Mouse (Mus musculus): ENCODE measurements at regions not wholly inside any gene's neighbourhood (a gene's known extent, or its start where the extent isn't known, plus 50 kb on each side); places are given as distances from the start of the nearest gene placed in this dataset.

DNA sequence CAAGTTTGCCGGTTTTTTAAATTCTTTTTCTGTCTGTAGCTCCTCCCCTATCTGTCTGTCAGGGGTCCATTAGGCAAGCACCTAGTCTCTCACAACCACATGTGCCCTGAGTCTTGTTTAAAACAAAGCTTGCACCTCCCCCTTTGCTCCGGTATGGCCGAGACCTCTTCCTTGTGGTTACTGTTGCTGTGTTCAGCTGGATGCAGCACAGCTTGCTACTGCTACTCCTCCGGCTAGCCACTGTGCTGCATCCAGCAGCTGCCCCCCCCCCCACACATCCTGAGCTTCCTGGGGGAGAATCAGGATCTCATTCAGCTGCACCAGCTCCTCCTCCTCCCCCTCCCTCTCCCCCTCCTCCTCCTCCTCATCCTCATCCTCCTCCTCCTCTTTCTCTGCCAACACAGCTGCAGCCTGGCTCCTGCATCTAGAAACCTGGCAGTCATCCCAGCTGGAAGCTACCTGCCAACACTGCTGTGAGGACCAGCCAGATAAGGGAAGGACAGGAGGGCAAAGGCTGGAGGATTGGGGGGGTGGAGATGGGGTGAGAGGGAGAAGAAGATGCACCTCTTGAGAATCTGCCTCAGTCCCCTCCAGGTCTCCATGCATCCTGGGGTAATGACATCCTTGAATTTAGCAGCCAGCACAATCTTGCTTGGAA is 114.8 kb upstream of the Tmem260 start:
- no peaks in the 10 kb centered on the region for H3K4me1 ChIP-seq (ENCODE audit: control insufficient read depth, insufficient read depth, low read length)
- H3K27ac ChIP-seq (ENCODE audit: control insufficient read depth, insufficient read depth, low read depth, low read length) = no peak overlapping the region
- H3K4me3 ChIP-seq (ENCODE audit: control insufficient read depth, low read depth, low read length) = no peak overlapping the region
- no peaks in the 10 kb centered on the region for H3K27me3 ChIP-seq (ENCODE audit: control insufficient read depth, insufficient read depth, low read length)
- no peaks in the 10 kb centered on the region for H3K36me3 ChIP-seq (ENCODE audit: control insufficient read depth, insufficient read depth, low read length)
- TF ChIP-seq POLR2A (IDR thresholded peaks at IDR 0.05; ENCODE audit: control insufficient read depth, low read depth, low read length) (no peak), CTCF (IDR thresholded peaks at IDR 0.05; ENCODE audit: control insufficient read depth, insufficient read depth, insufficient replicate concordance, low read depth, low read length) (no peak)

DNA sequence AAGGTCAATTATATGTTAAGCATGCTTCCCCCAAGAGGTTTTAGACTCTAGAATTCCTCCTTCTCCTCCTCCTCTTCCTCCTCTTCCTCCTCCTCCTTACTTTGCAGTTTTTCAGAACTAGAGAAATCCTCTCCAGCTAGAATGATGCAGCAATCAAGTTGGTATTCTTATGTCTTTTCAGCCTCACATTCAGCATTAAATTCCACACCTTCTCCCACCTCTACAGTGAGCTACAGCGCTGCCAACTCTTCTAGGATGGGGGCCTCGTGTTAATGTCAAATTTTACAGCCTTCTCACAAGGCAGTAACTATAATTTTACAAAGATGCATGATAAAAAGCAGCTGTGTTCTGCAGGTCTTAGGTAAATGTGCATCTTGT is 114.3 kb upstream of the Tmem260 start:
- H3K4me1 ChIP-seq (ENCODE audit: control insufficient read depth, insufficient read depth, low read length) = no peaks in the 10 kb centered on the region
- TF ChIP-seq CTCF (IDR thresholded peaks at IDR 0.05; ENCODE audit: control insufficient read depth, insufficient read depth, insufficient replicate concordance, low read depth, low read length) (no peak), POLR2A (IDR thresholded peaks at IDR 0.05; ENCODE audit: control insufficient read depth, low read depth, low read length) (no peak)
- no peaks in the 10 kb centered on the region for H3K36me3 ChIP-seq (ENCODE audit: control insufficient read depth, insufficient read depth, low read length)
- no peaks in the 10 kb centered on the region for H3K27me3 ChIP-seq (ENCODE audit: control insufficient read depth, insufficient read depth, low read length)
- H3K27ac ChIP-seq (ENCODE audit: control insufficient read depth, insufficient read depth, low read depth, low read length) = no peak overlapping the region
- no peak overlapping the region for H3K4me3 ChIP-seq (ENCODE audit: control insufficient read depth, low read depth, low read length)

DNA sequence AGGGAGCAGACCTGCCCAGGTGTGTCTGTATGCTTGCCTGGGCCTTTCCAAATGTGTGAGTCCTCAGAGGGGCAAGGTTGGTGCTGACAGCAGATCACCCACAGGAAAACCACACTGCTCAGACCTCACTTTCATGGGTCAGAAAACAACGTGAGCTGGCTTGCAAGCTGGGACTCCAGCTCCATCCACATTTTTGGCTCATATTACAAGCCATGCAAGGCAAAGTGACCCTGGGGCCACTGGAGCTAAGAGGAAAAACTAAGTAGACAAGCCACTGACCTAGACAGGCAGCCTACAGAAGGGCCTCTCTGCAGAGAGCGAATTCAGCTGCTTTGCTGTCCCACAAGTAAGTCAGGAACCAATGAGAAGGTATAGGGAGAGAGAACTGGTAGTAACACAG is 113.7 kb upstream of the Tmem260 start:
- no peaks in the 10 kb centered on the region for H3K36me3 ChIP-seq (ENCODE audit: control insufficient read depth, insufficient read depth, low read length)
- no peaks in the 10 kb centered on the region for H3K27me3 ChIP-seq (ENCODE audit: control insufficient read depth, insufficient read depth, low read length)
- TF ChIP-seq CTCF (IDR thresholded peaks at IDR 0.05; ENCODE audit: control insufficient read depth, insufficient read depth, insufficient replicate concordance, low read depth, low read length) = no peak
- no peaks in the 10 kb centered on the region for H3K4me1 ChIP-seq (ENCODE audit: control insufficient read depth, insufficient read depth, low read length)
- no peak overlapping the region for H3K27ac ChIP-seq (ENCODE audit: control insufficient read depth, insufficient read depth, low read depth, low read length)
- no peak overlapping the region for H3K4me3 ChIP-seq (ENCODE audit: control insufficient read depth, low read depth, low read length)

DNA sequence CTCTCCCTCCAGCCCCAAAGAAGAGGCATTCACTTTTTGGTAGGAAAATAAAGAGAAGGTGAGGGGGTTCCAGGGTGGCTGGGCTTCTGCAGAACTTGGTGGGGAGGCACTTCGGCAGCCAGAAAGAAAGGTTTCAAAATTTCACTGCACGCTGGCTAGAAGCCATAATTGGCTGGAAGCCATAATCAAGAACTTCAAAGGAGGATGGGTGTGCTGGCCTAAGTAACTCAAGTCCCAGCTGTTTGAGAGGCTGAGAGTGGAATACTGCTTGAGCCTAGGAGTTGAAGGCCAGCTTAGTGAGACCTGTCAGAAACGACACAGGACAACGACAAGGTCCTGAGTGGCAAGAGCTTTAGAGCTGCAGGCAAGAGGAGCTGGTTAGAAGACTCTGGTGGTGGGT is 113.3 kb upstream of the Tmem260 start:
- Histone ChIP-seq H3K27me3 (ENCODE audit: control insufficient read depth, insufficient read depth, low read length) (no peaks in the 10 kb centered on the region), H3K4me1 (ENCODE audit: control insufficient read depth, insufficient read depth, low read length) (no peaks in the 10 kb centered on the region), H3K27ac (ENCODE audit: control insufficient read depth, insufficient read depth, low read depth, low read length) (no peak overlapping the region), H3K36me3 (ENCODE audit: control insufficient read depth, insufficient read depth, low read length) (no peaks in the 10 kb centered on the region), H3K4me3 (ENCODE audit: control insufficient read depth, low read depth, low read length) (no peak overlapping the region)
- TF ChIP-seq POLR2A (IDR thresholded peaks at IDR 0.05; ENCODE audit: control insufficient read depth, low read depth, low read length) (no peak), CTCF (IDR thresholded peaks at IDR 0.05; ENCODE audit: control insufficient read depth, insufficient read depth, insufficient replicate concordance, low read depth, low read length) (no peak)

DNA sequence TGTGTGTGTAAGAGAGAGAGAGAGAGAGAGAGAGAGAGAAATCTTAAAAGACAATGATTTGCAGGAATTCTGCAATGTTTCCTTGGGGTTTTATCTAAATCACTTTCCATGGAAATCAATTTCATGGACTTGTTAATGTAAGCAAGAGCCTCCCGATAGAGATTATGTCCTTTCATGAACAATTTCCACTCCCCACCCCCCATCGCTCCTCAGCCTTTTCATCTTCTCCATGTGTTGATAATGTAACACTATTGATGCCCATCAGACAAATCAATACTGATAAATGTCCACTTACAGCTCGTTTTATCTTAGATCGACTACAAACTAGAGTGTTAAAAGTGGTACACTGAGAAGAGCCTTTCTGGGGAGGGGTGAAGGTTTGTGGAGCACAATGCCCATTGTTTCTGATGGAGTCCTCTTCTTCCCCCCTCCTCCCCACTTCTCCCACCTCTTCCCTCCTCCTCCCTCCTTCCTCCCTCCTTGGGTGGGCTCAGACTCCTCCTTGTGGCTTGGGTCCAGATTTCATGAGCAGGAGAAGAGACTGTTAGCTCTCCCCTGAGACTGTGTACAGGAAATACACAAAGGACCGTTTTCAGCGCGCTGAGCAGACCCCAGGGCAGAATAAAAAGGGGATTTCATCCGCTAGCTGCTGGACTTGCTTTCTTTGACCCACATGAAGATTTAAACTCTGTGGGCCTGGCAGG is 111.7 kb upstream of the Tmem260 start:
- H3K4me3 ChIP-seq (ENCODE audit: control insufficient read depth, low read depth, low read length) = no peak overlapping the region
- no peaks in the 10 kb centered on the region for H3K27me3 ChIP-seq (ENCODE audit: control insufficient read depth, insufficient read depth, low read length)
- H3K4me1 ChIP-seq (ENCODE audit: control insufficient read depth, insufficient read depth, low read length) = no peaks in the 10 kb centered on the region
- no peaks in the 10 kb centered on the region for H3K36me3 ChIP-seq (ENCODE audit: control insufficient read depth, insufficient read depth, low read length)
- TF ChIP-seq CTCF (IDR thresholded peaks at IDR 0.05; ENCODE audit: control insufficient read depth, insufficient read depth, insufficient replicate concordance, low read depth, low read length) (no peak), POLR2A (IDR thresholded peaks at IDR 0.05; ENCODE audit: control insufficient read depth, low read depth, low read length) (no peak)
- H3K27ac ChIP-seq (ENCODE audit: control insufficient read depth, insufficient read depth, low read depth, low read length) = no peak overlapping the region

GRCm38 (mm10) chr14:48339434-48339833 is 106.5 kb upstream of the Tmem260 start:
- Histone ChIP-seq H3K4me1 (ENCODE audit: control insufficient read depth, insufficient read depth, low read length) (no peaks in the 10 kb centered on the region), H3K27ac (ENCODE audit: control insufficient read depth, insufficient read depth, low read depth, low read length) (no peak overlapping the region), H3K36me3 (ENCODE audit: control insufficient read depth, insufficient read depth, low read length) (no peaks in the 10 kb centered on the region), H3K27me3 (ENCODE audit: control insufficient read depth, insufficient read depth, low read length) (no peaks in the 10 kb centered on the region), H3K4me3 (ENCODE audit: control insufficient read depth, low read depth, low read length) (no peak overlapping the region)
- TF ChIP-seq CTCF (IDR thresholded peaks at IDR 0.05; ENCODE audit: control insufficient read depth, insufficient read depth, insufficient replicate concordance, low read depth, low read length) (no peak), POLR2A (IDR thresholded peaks at IDR 0.05; ENCODE audit: control insufficient read depth, low read depth, low read length) (no peak)

DNA sequence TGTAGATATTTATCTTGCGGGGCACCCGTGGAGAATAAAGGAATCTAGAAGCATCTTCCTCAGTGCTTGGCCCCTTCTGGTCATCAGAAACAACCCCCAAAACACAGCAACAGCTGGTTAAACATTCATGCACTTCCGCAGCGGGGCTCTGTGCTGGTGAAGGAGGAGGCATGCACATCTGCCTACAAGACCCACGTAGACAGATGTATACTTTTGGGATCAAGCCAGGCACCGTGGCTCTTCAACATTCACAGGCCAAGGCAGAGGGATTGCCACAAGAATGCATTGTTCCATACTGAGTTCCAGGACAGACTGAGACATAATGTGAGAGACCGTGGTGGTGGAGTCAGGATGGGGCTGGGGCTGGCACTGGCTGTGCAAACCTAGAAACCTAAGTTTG is 103.0 kb upstream of the Tmem260 start:
- Histone ChIP-seq H3K27ac (ENCODE audit: control insufficient read depth, insufficient read depth, low read depth, low read length) (no peak overlapping the region), H3K4me3 (ENCODE audit: control insufficient read depth, low read depth, low read length) (no peak overlapping the region), H3K36me3 (ENCODE audit: control insufficient read depth, insufficient read depth, low read length) (no peaks in the 10 kb centered on the region), H3K4me1 (ENCODE audit: control insufficient read depth, insufficient read depth, low read length) (no peaks in the 10 kb centered on the region), H3K27me3 (ENCODE audit: control insufficient read depth, insufficient read depth, low read length) (no peaks in the 10 kb centered on the region)
- TF ChIP-seq CTCF (IDR thresholded peaks at IDR 0.05; ENCODE audit: control insufficient read depth, insufficient read depth, insufficient replicate concordance, low read depth, low read length) (no peak), POLR2A (IDR thresholded peaks at IDR 0.05; ENCODE audit: control insufficient read depth, low read depth, low read length) (no peak)
